Mouse (Mus musculus): ENCODE measurements around the gene Mesd.

Gene Mesd

GRCm38 (mm10) chr7:83920241-83920640, 36.0 kb downstream of the Mesd start:
- DNase-seq, result no peak

GRCm38 (mm10) chr7:83921637-83922036, 37.4 kb downstream of the Mesd start:
- DNase-seq, result no peak

GRCm38 (mm10) chr7:83939017-83939721, 54.9 kb downstream of the Mesd start:
- no peak for DNase-seq

- DNase-seq, result no peak
Observed at GRCm38 (mm10) chr7:83940136-83940535, 55.9 kb downstream of the Mesd start.

GRCm38 (mm10) chr7:83941701-83942101, 57.4 kb downstream of the Mesd start:
- no peak for DNase-seq

- no peak for DNase-seq
Observed at GRCm38 (mm10) chr7:83948743-83949142, 64.5 kb downstream of the Mesd start.

GRCm38 (mm10) chr7:83949662-83950061, 65.4 kb downstream of the Mesd start:
- no peak for DNase-seq
